Mouse (Mus musculus) embryonic facial prominence, embryonic 14.5 days (tissue): ENCODE measurements at regions not wholly inside any gene's neighbourhood (a gene's known extent, or its start where the extent isn't known, plus 50 kb on each side); places are given as distances from the start of the nearest gene placed in this dataset.

Source experiments
- ATAC-seq: fragments of 200-750 bp; cut with Nextera tagmentation; 2 replicates; pipeline ENCODE4 v1.8.0; 2017; ENCODE audit warnings: low read depth, moderate number of reproducible peaks, moderate TSS enrichment
- DNase-seq: peaks from one replicate; pipeline ENCODE4 v3.0.0-alpha.2; 2015; ENCODE audit warnings: low spot score
- H3K27ac ChIP-seq: fragments of 300-500 bp; sonication (generic); replicated peaks from 2 replicates; pipeline ENCODE4 v1.5.1; 2014; ENCODE audit warnings: low read depth, mild to moderate bottlenecking, low read length, moderate library complexity
- H3K27me3 ChIP-seq: fragments of 300-500 bp; sonication (generic); replicated peaks from 2 replicates; pipeline ENCODE4 v1.6.1; 2014; ENCODE audit warnings: low read length; ENCODE audit not compliant: control insufficient read depth, insufficient read depth
- H3K36me3 ChIP-seq: fragments of 300-500 bp; sonication (generic); 2 replicates; pipeline ENCODE4 v1.6.1; 2014; ENCODE audit warnings: low read length, mixed read lengths; ENCODE audit not compliant: control insufficient read depth, insufficient read depth
- H3K4me1 ChIP-seq: fragments of 300-500 bp; sonication (generic); 2 replicates; pipeline ENCODE4 v1.6.1; 2014; ENCODE audit warnings: antibody characterized with exemption, low read length; ENCODE audit not compliant: control insufficient read depth, insufficient read depth
- H3K4me2 ChIP-seq: fragments of 300-500 bp; sonication (generic); 2 replicates; pipeline ENCODE4 v1.6.1; 2014; ENCODE audit warnings: low read depth, mild to moderate bottlenecking, low read length, moderate library complexity, mixed read lengths
- H3K4me3 ChIP-seq: fragments of 300-500 bp; sonication (generic); 2 replicates; pipeline ENCODE4 v1.5.1; 2014; ENCODE audit warnings: low read depth, mild to moderate bottlenecking, low read length
- H3K9ac ChIP-seq: fragments of 300-500 bp; sonication (generic); 2 replicates; pipeline ENCODE4 v1.6.1; 2014; ENCODE audit warnings: low read depth, mild to moderate bottlenecking, low read length, moderate library complexity, mixed read lengths
- H3K9me3 ChIP-seq: fragments of 300-500 bp; sonication (generic); 2 replicates; pipeline ENCODE4 v1.6.1; 2016; ENCODE audit warnings: low read length; ENCODE audit not compliant: control insufficient read depth
- WGBS: fragments of 180-500 bp; shearing (Covaris S2); extraction: QIAGEN DNeasy Blood & Tissue Kit; methylation state at CpG from one replicate; pipeline ENCODE4 v1.1.7; 2014; 5-methylcytosine and 5-hydroxymethylcytosine counted together

GRCm38 (mm10) chr9:41319066-41319465 lies 157.6 kb upstream of the Ubash3b start:
- Histone ChIP-seq H3K4me3 (no peak overlapping the region), H3K27me3 (no peaks in the 10 kb centered on the region), H3K9ac (no peak overlapping the region), H3K9me3 (no peaks in the 10 kb centered on the region), H3K36me3 (no peaks in the 10 kb centered on the region), H3K4me2 (no peak overlapping the region), H3K27ac (no peak overlapping the region), H3K4me1 (no peaks in the 10 kb centered on the region)
- WGBS: 61% methylated on average over 2 of the region's 2 CpGs
- no peak for ATAC-seq
- no peak for DNase-seq

- H3K4me2 ChIP-seq: no peak overlapping the region
- H3K27me3 ChIP-seq: no peaks in the 10 kb centered on the region
- no peaks in the 10 kb centered on the region; the same call in 1 of the 2 replicates for H3K4me1 ChIP-seq
- H3K27ac ChIP-seq: no peak overlapping the region
- H3K9me3 ChIP-seq: no peaks in the 10 kb centered on the region
- ATAC-seq (no peak), DNase-seq (no peak)
- H3K36me3 ChIP-seq: no peaks in the 10 kb centered on the region
- H3K9ac ChIP-seq: no peak overlapping the region
- H3K4me3 ChIP-seq: no peak overlapping the region
Observed at GRCm38 (mm10) chr9:41306229-41306628, 144.7 kb upstream of the Ubash3b start.

- Histone ChIP-seq H3K27me3 (no peaks in the 10 kb centered on the region), H3K4me1 (no peaks in the 10 kb centered on the region; the same call in 1 of the 2 replicates), H3K27ac (no peak overlapping the region), H3K36me3 (no peaks in the 10 kb centered on the region), H3K4me2 (no peak overlapping the region), H3K9ac (no peak overlapping the region), H3K9me3 (no peaks in the 10 kb centered on the region), H3K4me3 (no peak overlapping the region)
- ATAC-seq: no peak
- WGBS: 61% methylated on average over 3 of the region's 3 CpGs
- no peak for DNase-seq
Observed at GRCm38 (mm10) chr9:41303494-41303828, 142.0 kb upstream of the Ubash3b start.

- H3K4me2 ChIP-seq: no peak overlapping the region
- H3K27me3 ChIP-seq: no peaks in the 10 kb centered on the region
- H3K27ac ChIP-seq: no peak overlapping the region
- H3K9me3 ChIP-seq: no peaks in the 10 kb centered on the region
- no peak overlapping the region for H3K4me3 ChIP-seq
- 58% methylated on average over 8 of the region's 8 CpGs for WGBS
- no peak overlapping the region for H3K9ac ChIP-seq
- H3K36me3 ChIP-seq: no peaks in the 10 kb centered on the region
- ATAC-seq: peak; percentile 75; the same call in 1 of the 2 replicates
- no peaks in the 10 kb centered on the region; the same call in 1 of the 2 replicates for H3K4me1 ChIP-seq
- DNase-seq: peak; percentile 63
Observed at GRCm38 (mm10) chr9:41302809-41303493, 141.5 kb upstream of the Ubash3b start.

- peaks cover 9% of the 10 kb centered on the region; the same call in 1 of the 2 replicates for H3K4me1 ChIP-seq
- no peaks in the 10 kb centered on the region for H3K27me3 ChIP-seq
- WGBS: 72% methylated on average over 4 of the region's 4 CpGs
- no peak overlapping the region for H3K27ac ChIP-seq
- H3K9ac ChIP-seq: no peak overlapping the region
- 0 out of 2 replicates have a peak, but pooled peaks cover 11% of the 10 kb centered on the region for H3K9me3 ChIP-seq
- no peak for DNase-seq
- H3K4me3 ChIP-seq: no peak overlapping the region
- ATAC-seq: no peak
- H3K4me2 ChIP-seq: no peak overlapping the region
- no peaks in the 10 kb centered on the region for H3K36me3 ChIP-seq
Observed at GRCm38 (mm10) chr9:41286145-41286468, 124.6 kb upstream of the Ubash3b start.

- DNase-seq (no peak), ATAC-seq (0 out of 2 replicates have a peak, but pooled peaks have one; percentile 47)
- H3K27ac ChIP-seq: no peak overlapping the region
- H3K4me2 ChIP-seq: no peak overlapping the region
- H3K27me3 ChIP-seq: no peaks in the 10 kb centered on the region
- 34% methylated on average over 8 of the region's 8 CpGs for WGBS
- H3K4me3 ChIP-seq: no peak overlapping the region
- H3K36me3 ChIP-seq: no peaks in the 10 kb centered on the region
- no peak overlapping the region for H3K9ac ChIP-seq
- 0 out of 2 replicates have a peak, but pooled peaks cover 7% of the 10 kb centered on the region for H3K9me3 ChIP-seq
- H3K4me1 ChIP-seq: peaks cover 9% of the 10 kb centered on the region; the same call in 1 of the 2 replicates
Observed at GRCm38 (mm10) chr9:41285266-41286144, 124.0 kb upstream of the Ubash3b start.

GRCm38 (mm10) chr9:41277726-41278125 lies 116.2 kb upstream of the Ubash3b start:
- H3K4me3 ChIP-seq: no peak overlapping the region
- ATAC-seq (no peak), DNase-seq (no peak)
- H3K27ac ChIP-seq: no peak overlapping the region
- no peak overlapping the region for H3K4me2 ChIP-seq
- WGBS: 89% methylated on average over 2 of the region's 2 CpGs
- no peaks in the 10 kb centered on the region for H3K27me3 ChIP-seq
- no peaks in the 10 kb centered on the region for H3K36me3 ChIP-seq
- peaks cover under 1% of the 10 kb centered on the region; the same call in 1 of the 2 replicates for H3K9me3 ChIP-seq
- H3K9ac ChIP-seq: no peak overlapping the region
- H3K4me1 ChIP-seq: peaks cover 5% of the 10 kb centered on the region

GRCm38 (mm10) chr9:41273839-41274271 lies 112.4 kb upstream of the Ubash3b start:
- Histone ChIP-seq H3K27ac (peak overlapping the region; percentile 85), H3K9me3 (no peaks in the 10 kb centered on the region; the same call in 1 of the 2 replicates), H3K4me1 (peaks cover 10% of the 10 kb centered on the region), H3K4me3 (peak overlapping the region; percentile 43), H3K9ac (peak overlapping the region; percentile 62), H3K36me3 (no peaks in the 10 kb centered on the region), H3K4me2 (peak overlapping the region; percentile 73), H3K27me3 (no peaks in the 10 kb centered on the region)
- WGBS: 8% methylated on average over 13 of the region's 13 CpGs
- peak; percentile 59; the same call in 1 of the 2 replicates for ATAC-seq
- DNase-seq: peak; percentile 18
